Mouse (Mus musculus) heart, embryonic 16.5 days (tissue): ENCODE results near the gene Cntnap1. TPM values are rescaled to one million over a fixed set of nuclear protein-coding genes. Genes with fewer than 3 reads are reported as not detected.

Experiments
- ATAC-seq: fragments of 200-750 bp; cut with Nextera tagmentation; replicated peaks from 2 replicates; pipeline ENCODE4 v1.8.0; 2017; ENCODE audit warnings: moderate number of reproducible peaks; ENCODE audit not compliant: insufficient read depth, low FRiP score; ENCODE audit errors: extremely low read depth
- H3K27ac ChIP-seq: fragments of 300-500 bp; sonication (generic); 2 replicates; pipeline ENCODE4 v1.5.1; 2014; ENCODE audit warnings: mild to moderate bottlenecking, low read length, control low read depth, moderate library complexity
- H3K27me3 ChIP-seq: fragments of 300-500 bp; sonication (generic); 2 replicates; pipeline ENCODE4 v1.6.1; 2014; ENCODE audit warnings: low read length, mixed read lengths; ENCODE audit not compliant: control insufficient read depth, insufficient read depth
- H3K36me3 ChIP-seq: fragments of 300-500 bp; sonication (generic); 2 replicates; pipeline ENCODE4 v1.6.1; 2014; ENCODE audit not compliant: control insufficient read depth, insufficient read depth
- H3K4me1 ChIP-seq: fragments of 300-500 bp; sonication (generic); 2 replicates; pipeline ENCODE4 v1.6.1; 2014; ENCODE audit warnings: low read length, mixed read lengths; ENCODE audit not compliant: control insufficient read depth, insufficient read depth
- H3K4me2 ChIP-seq: fragments of 300-500 bp; sonication (generic); 2 replicates; pipeline ENCODE4 v1.6.1; 2014; ENCODE audit warnings: low read depth, mild to moderate bottlenecking, control low read depth, low read length
- H3K4me3 ChIP-seq: fragments of 300-500 bp; sonication (generic); 2 replicates; pipeline ENCODE4 v1.5.1; 2014; ENCODE audit warnings: mild to moderate bottlenecking, control low read depth, low read length
- H3K9ac ChIP-seq: fragments of 300-500 bp; sonication (generic); 2 replicates; pipeline ENCODE4 v1.6.1; 2014; ENCODE audit warnings: low read length, control low read depth
- H3K9me3 ChIP-seq: fragments of 300-500 bp; sonication (generic); replicated peaks from 2 replicates; pipeline ENCODE4 v1.6.1; 2016; ENCODE audit warnings: low read length; ENCODE audit not compliant: control insufficient read depth
- WGBS: fragments of 180-500 bp; shearing (Covaris S2); extraction: QIAGEN DNeasy Blood & Tissue Kit; methylation state at CpG from one replicate; pipeline ENCODE4 v1.1.7; 2014; 5-methylcytosine and 5-hydroxymethylcytosine counted together
- polyA plus RNA-seq: library from polyadenylated mRNA; unstranded; fragments of >200 nt; fragmentation: Nextera tagmentation; extraction: Ambion mirVana; gene quantifications from 2 replicates; pipeline ENCODE4 v1.2.1, GENCODE M21; 2015

Gene Cntnap1
- polyA plus RNA-seq, 1 experiment from 2014 or later = 1.0 TPM

- Histone ChIP-seq H3K36me3 (no peaks in the 10 kb centered on the region), H3K9ac (no peak overlapping the region), H3K27ac (no peak overlapping the region), H3K4me2 (no peak overlapping the region), H3K4me1 (peaks cover 27% of the 10 kb centered on the region), H3K9me3 (no peaks in the 10 kb centered on the region), H3K27me3 (peaks cover 12% of the 10 kb centered on the region), H3K4me3 (no peak overlapping the region)
- whole genome bisulfite sequencing = 60% methylated on average over 36 of the region's 36 CpGs
- ATAC-seq = no peak
Observed at GRCm38 (mm10) chr11:101178061-101179058, 8.0 kb downstream of the Cntnap1 start.

GRCm38 (mm10) chr11:101179306-101179705 is 9.0 kb downstream of the Cntnap1 start:
- Histone ChIP-seq H3K27me3 (peaks cover 12% of the 10 kb centered on the region), H3K4me1 (peaks cover 19% of the 10 kb centered on the region), H3K4me2 (no peak overlapping the region), H3K4me3 (no peak overlapping the region), H3K36me3 (no peaks in the 10 kb centered on the region), H3K27ac (no peak overlapping the region), H3K9ac (no peak overlapping the region), H3K9me3 (no peaks in the 10 kb centered on the region)
- 79% methylated on average over 15 of the region's 15 CpGs for WGBS
- ATAC-seq = no peak

GRCm38 (mm10) chr11:101180261-101180660 is 9.9 kb downstream of the Cntnap1 start:
- Histone ChIP-seq H3K9me3 (no peaks in the 10 kb centered on the region), H3K27me3 (peaks cover 9% of the 10 kb centered on the region), H3K9ac (no peak overlapping the region), H3K4me1 (peaks cover 9% of the 10 kb centered on the region), H3K4me3 (no peak overlapping the region), H3K27ac (no peak overlapping the region), H3K36me3 (no peaks in the 10 kb centered on the region), H3K4me2 (no peak overlapping the region)
- no peak for ATAC-seq
- WGBS = 67% methylated on average over 17 of the region's 17 CpGs

GRCm38 (mm10) chr11:101180846-101181740 is 10.8 kb downstream of the Cntnap1 start:
- no peak for ATAC-seq
- Histone ChIP-seq H3K9ac (no peak overlapping the region), H3K4me2 (no peak overlapping the region), H3K27ac (no peak overlapping the region), H3K9me3 (no peaks in the 10 kb centered on the region), H3K36me3 (no peaks in the 10 kb centered on the region), H3K4me3 (no peak overlapping the region), H3K4me1 (peaks cover 7% of the 10 kb centered on the region), H3K27me3 (peaks cover 8% of the 10 kb centered on the region; the same call in 1 of the 2 replicates)
- WGBS = 39% methylated on average over 10 of the region's 10 CpGs

- WGBS = 90% methylated on average over 11 of the region's 11 CpGs
Observed at GRCm38 (mm10) chr11:101181961-101182360, 11.6 kb downstream of the Cntnap1 start.

GRCm38 (mm10) chr11:101182771-101183517 is 12.6 kb downstream of the Cntnap1 start:
- Histone ChIP-seq H3K4me3 (no peak overlapping the region), H3K9me3 (no peaks in the 10 kb centered on the region), H3K27ac (no peak overlapping the region; the same call in 1 of the 2 replicates), H3K4me2 (no peak overlapping the region), H3K36me3 (no peaks in the 10 kb centered on the region), H3K27me3 (peaks cover 2% of the 10 kb centered on the region; the same call in 1 of the 2 replicates), H3K4me1 (no peaks in the 10 kb centered on the region), H3K9ac (no peak overlapping the region)
- no peak for ATAC-seq
- 57% methylated on average over 14 of the region's 14 CpGs for WGBS

More at GRCm38 (mm10) chr11:101181961-101182360, 11.6 kb downstream of the Cntnap1 start:
- H3K4me3 ChIP-seq = no peak overlapping the region
- no peaks in the 10 kb centered on the region for H3K9me3 ChIP-seq
- H3K9ac ChIP-seq = no peak overlapping the region
- no peaks in the 10 kb centered on the region for H3K4me1 ChIP-seq
- no peaks in the 10 kb centered on the region for H3K36me3 ChIP-seq
- H3K27ac ChIP-seq = no peak overlapping the region
- H3K27me3 ChIP-seq = peaks cover 2% of the 10 kb centered on the region; the same call in 1 of the 2 replicates
- no peak for ATAC-seq
- no peak overlapping the region for H3K4me2 ChIP-seq

GRCm38 (mm10) chr11:101184984-101185383 is 14.7 kb downstream of the Cntnap1 start:
- Histone ChIP-seq H3K27ac (no peak overlapping the region), H3K4me1 (peaks cover 6% of the 10 kb centered on the region), H3K27me3 (no peaks in the 10 kb centered on the region), H3K9ac (no peak overlapping the region), H3K4me3 (no peak overlapping the region), H3K4me2 (no peak overlapping the region), H3K36me3 (no peaks in the 10 kb centered on the region), H3K9me3 (no peaks in the 10 kb centered on the region)
- 88% methylated on average over 12 of the region's 12 CpGs for WGBS
- ATAC-seq = no peak

GRCm38 (mm10) chr11:101185441-101185840 is 15.1 kb downstream of the Cntnap1 start:
- Histone ChIP-seq H3K36me3 (no peaks in the 10 kb centered on the region), H3K4me1 (peaks cover 11% of the 10 kb centered on the region), H3K27ac (no peak overlapping the region), H3K9me3 (no peaks in the 10 kb centered on the region), H3K27me3 (no peaks in the 10 kb centered on the region), H3K9ac (no peak overlapping the region), H3K4me2 (no peak overlapping the region), H3K4me3 (no peak overlapping the region)
- WGBS = 89% methylated on average over 4 of the region's 4 CpGs
- no peak for ATAC-seq
